Mouse (Mus musculus): Measurements from ENCODE around the gene Klf7.

Klf7 gene

DNA sequence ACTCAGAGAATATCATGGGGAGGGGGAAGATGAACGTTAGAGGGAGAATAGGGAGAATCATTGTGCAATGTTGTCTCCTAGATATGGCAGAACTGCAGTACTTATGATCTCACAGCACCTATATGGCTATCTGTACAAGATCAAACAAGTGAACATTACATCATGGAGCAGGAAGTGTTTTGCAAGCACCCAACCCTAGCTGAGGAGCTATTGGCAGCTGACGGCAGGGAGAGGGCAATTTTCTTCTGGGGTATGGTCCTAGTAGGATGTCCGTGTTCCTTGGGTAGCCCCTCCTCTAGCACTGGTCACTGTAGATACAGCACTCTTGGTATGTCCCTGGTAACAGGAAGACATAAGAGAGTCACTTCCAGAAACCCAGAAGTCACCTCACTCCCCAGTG lies 17.4 kb downstream of the Klf7 start:
- no peak for DNase-seq (ENCODE audit: low spot score)

DNA sequence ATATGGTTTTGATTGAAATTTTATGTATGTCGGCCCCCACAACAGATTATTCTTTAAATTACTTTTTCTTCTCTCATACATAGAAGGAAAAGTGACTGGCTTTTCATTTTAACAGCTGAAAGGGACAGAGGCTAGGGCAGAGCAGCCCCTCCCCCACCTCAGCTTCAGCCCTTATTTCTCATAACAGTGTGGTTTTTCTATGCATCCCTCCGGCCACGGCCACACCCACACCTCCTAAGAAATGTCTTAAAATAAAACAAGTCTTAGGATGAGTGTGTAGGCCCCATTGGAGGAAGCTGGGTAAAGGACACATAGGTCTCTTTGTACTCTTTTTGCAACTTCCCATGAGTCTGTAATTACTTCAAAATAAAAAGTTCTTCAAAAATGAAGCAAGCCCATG lies 20.8 kb downstream of the Klf7 start:
- DNase-seq (ENCODE audit: low spot score): no peak

DNA sequence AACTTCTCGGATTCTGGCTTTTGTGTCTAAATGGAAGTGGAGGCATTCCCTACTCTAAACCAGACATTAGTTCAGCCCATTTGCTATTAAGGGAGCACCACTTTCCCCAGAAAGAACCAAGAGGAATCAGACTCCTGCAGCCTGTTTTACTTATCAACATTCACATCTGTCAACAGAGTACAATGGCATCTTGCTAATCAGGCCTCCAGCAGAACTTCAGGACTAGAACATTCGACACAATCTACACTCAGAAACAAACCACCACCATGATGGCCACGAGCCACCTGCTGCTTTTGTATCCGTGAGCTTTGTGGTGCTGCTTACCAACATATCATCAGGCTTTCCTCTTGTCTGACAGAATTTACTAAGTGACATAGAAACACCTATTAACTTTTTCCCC lies 23.3 kb downstream of the Klf7 start:
- DNase-seq (ENCODE audit: low spot score): no peak

GRCm38 (mm10) chr1:64097640-64098287 lies 24.3 kb downstream of the Klf7 start:
- DNase-seq (ENCODE audit: low spot score): no peak

- no peak for DNase-seq (ENCODE audit: low spot score)
Observed at GRCm38 (mm10) chr1:64093018-64093417, 29.1 kb downstream of the Klf7 start.

GRCm38 (mm10) chr1:64091591-64091990 lies 30.5 kb downstream of the Klf7 start:
- no peak for DNase-seq (ENCODE audit: low spot score)

- DNase-seq (ENCODE audit: low spot score): no peak
Observed at GRCm38 (mm10) chr1:64090566-64090965, 31.5 kb downstream of the Klf7 start.

GRCm38 (mm10) chr1:64089691-64090090 lies 32.4 kb downstream of the Klf7 start:
- DNase-seq (ENCODE audit: low spot score): no peak

- no peak for DNase-seq (ENCODE audit: low spot score)
Observed at GRCm38 (mm10) chr1:64088604-64089320, 33.3 kb downstream of the Klf7 start.

- DNase-seq (ENCODE audit: low spot score): no peak
Observed at GRCm38 (mm10) chr1:64087657-64088603, 34.2 kb downstream of the Klf7 start.

GRCm38 (mm10) chr1:64085875-64086274 lies 36.2 kb downstream of the Klf7 start:
- DNase-seq (ENCODE audit: low spot score): no peak

GRCm38 (mm10) chr1:64085361-64085760 lies 36.7 kb downstream of the Klf7 start:
- no peak for DNase-seq (ENCODE audit: low spot score)

DNA sequence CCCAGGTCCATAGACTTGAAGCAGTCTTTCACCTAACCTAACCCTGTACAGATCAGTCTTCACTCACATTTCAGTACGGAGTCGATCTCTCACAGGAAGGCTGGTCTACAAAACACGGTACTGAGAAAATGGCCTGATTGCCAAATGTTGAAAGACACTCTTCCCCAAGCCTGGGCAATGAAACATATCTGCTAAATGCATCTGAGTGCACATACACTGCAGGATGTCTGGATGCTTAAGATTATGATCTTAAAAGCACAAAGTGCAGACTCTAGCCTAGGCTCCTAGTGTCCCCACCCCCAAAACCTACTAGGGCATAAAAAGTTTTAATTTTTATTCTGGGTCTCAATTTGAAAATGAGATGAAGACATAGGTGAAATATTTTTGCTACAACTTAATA lies 37.4 kb downstream of the Klf7 start:
- DNase-seq (ENCODE audit: low spot score): no peak

DNA sequence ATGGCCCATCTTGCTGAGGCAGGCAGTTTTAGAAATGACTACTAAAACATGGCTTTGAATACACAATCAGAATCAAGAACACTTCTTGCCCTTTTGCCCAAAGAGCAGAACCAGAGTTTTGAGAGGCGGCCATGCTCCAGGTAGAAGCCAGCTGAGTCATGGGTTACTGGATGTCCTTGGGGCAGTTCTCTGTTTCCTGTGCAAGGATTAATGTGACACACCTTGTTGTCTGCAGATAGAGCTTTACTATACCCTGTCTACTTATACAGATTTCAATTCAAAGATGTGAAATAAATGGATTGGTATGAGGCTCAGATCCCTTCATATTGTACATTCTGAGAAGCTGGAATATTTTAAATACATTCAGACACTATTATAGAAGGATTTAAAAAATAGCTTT lies 40.3 kb downstream of the Klf7 start:
- no peak for DNase-seq (ENCODE audit: low spot score)

DNA sequence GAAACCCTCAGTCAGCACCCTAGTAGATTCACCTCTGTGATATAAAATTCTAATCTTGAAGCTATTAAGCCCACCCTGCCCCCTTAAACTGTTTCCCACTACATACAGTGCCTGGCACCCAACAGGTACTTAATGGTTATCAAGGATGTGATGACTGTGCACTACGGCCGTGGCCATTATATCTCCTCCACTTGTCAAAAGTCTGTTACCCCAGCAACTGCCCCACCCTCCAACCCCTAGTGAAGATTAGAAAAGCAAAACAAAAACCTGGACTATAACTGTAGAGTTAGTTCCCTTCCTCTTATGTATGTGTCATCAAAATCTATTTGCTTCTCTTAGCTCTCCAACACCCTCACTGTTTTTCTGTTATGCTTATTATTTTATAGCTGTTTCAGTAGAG lies 40.9 kb downstream of the Klf7 start:
- DNase-seq (ENCODE audit: low spot score): no peak

DNA sequence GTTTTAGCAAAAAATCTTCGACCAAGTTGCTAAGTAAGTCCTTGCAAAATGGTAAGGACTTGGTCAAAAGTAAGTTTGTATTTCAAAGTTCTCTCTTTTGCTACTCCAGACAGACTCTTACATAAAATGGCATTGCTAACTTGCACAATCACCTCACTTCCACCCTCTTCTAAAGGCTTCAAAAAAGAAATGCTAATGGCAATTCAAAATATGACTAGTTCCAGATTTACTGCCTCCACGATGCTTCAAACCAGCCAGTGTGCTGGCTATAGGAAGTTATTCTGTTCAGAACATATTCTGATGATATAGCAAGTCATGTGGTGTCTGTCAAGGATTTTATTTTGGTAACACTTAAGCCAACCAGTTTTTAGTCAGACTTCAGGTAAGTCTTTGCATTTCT lies 41.8 kb downstream of the Klf7 start:
- DNase-seq (ENCODE audit: low spot score): no peak

DNA sequence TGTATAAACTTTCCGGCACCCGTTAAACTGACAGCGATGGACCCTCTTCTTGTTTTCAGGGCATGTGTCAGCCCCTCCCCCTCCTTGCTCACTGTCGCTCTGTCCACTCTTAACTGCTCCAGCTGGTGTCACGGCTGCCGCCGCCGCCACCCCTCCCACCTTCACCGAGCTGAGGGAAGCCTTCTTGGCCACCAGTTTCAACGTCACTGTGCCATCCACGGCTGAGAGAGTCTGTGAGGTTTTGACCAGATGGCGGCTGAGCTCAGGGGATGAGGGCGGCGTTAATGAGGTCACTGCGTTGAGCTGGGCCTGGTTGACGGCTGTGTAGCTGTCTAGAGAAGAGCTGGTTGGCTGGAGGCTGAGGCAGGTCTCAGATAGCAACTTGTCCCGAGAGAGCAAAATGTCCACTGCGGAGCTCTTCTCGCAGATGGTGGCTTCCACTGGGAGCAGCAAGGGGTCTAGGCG lies 43.3 kb downstream of the Klf7 start:
- DNase-seq (ENCODE audit: low spot score): no peak

- no peak for DNase-seq (ENCODE audit: low spot score)
Observed at GRCm38 (mm10) chr1:64078011-64078746, 43.9 kb downstream of the Klf7 start.

- no peak for DNase-seq (ENCODE audit: low spot score)
Observed at GRCm38 (mm10) chr1:64074051-64074450, 48.0 kb downstream of the Klf7 start.

DNA sequence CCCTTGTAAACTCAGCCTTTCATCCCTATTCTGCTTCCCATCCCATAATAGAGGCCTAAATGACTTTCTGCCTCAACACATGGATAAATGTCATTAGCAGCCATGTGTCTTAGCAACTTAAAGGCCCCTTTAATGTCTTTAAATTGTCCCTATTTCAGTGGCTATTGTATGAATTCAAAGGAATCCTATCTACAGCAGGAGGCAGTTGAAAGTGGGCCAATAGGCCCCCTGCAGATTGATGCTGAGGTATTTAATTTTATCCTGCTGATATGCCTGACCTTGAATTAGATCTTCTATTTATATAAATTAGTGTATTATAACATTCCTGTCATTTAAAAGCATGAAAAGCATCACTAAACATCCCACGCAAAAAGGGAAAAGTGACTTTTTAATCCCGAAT lies 51.1 kb downstream of the Klf7 start:
- no peak for DNase-seq (ENCODE audit: low spot score)

DNA sequence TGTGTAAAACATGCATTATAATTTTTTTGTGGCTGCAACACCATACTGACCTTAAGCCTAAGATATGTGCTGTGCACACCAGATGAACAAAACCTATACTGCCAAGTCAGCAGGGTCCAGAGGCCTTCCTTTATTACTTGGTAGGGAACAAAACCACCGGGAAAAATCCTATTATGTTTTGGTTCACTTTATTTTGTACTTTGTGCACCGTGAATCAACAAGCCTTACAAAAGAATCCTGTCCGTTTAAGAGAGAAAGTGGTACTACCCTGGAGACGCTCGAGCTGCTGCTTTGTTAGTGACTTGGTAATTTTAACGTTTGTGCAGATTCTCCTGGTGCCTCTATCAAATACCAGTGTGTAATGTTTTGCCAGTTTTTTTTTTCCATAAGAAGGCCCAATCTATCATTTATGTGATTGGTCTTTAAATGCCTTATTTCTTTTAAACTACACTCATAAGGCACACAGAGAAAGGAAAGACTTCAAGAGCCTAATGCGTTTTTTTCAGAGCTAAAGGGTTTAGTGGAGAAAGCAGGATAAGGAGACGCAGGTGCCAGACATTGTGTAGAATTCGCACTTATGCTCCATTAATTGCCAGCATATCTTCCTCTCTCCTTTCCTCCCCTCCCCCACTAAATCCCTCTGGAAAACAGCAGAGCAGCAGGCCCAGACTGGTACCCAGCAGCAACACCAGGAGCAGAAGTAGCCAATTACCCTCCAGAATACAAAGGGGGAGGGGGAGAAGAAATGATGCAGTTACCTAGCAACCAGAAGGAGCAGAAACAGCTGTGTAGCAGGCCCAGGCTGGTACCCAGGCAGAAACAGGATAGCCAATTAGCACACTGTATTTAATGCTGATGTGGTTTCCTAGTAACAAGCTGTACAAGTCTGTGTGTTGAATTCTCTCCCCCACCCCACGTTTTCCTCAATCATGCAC lies 55.5 kb downstream of the Klf7 start:
- DNase-seq (ENCODE audit: low spot score): no peak
